Mouse (Mus musculus) retina, postnatal 7 days (tissue): ENCODE measurements around the gene Ppp1r18.

ENCODE experiments used
- DNase-seq: peaks from one replicate; pipeline ENCODE4 v3.0.0-alpha.2; 2012; ENCODE audit warnings: low read depth, low spot score

The Ppp1r18 gene

GRCm38 (mm10) chr17:35865481-35866280, at the start of gene Ppp1r18:
Gene Ppp1r18 (plus strand): TSS chr17:35865593.
- DNase-seq: no peak

DNA sequence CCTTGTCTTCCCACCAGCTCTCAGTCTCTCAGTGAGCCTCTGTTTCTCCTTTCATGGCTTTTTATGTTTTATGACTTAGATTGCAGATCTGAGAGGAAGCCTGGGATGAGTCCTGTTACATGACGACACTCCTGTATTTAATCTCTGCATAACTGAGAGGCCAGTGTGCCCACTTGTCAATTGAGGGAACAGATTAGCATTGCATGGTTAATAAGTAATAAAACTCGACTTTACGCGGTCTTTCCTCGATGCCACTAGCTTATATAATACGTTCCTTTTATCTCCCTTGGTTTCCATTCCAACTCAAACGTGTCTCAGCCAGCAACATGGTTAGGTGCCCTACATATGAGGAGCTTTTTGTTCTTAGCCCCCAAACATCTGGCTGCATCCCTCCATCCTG, 49.6 kb upstream of the Ppp1r18 start:
- DNase-seq: no peak

- DNase-seq: no peak
These were observed 48.7 kb upstream of the Ppp1r18 start for GRCm38 (mm10) chr17:35816686-35817085.

DNA sequence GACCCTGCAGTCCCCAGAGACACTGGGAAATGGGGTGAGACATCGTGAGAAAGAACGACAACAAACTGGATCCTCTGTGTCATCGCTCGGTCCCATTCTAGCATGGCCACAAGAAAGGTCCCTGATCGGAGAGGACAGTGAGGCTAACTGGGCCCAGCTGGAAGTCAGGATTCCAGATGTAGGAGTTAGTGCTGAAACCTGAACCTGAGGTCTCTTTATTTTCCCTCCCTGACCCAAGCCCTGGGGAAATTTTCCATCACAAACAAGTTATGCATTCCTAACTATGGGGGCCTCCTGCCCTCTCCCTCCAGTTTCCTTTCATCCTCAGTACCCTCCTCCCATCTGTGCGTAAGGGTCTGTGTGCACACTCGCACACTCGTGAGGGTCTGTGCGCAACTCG, 48.2 kb upstream of the Ppp1r18 start:
- no peak for DNase-seq

DNA sequence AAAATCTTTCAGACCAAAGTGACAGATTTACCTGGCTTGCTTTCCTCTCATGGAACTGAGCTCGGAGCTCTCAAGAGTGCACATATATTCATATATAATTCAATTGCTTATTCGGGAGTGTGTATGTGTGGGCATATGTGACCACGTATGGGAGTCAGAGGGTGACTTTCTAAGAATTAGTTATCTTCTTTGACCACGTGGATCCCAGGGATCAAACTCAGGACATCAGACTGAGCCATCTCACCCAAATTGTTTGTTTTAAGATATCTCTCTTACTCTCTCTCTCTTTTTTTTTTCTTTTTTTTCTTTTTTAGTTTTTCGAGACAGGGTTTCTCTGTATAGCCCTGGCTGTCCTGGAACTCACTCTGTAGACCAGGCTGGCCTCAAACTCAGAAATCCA, 45.3 kb upstream of the Ppp1r18 start:
- DNase-seq: no peak

DNA sequence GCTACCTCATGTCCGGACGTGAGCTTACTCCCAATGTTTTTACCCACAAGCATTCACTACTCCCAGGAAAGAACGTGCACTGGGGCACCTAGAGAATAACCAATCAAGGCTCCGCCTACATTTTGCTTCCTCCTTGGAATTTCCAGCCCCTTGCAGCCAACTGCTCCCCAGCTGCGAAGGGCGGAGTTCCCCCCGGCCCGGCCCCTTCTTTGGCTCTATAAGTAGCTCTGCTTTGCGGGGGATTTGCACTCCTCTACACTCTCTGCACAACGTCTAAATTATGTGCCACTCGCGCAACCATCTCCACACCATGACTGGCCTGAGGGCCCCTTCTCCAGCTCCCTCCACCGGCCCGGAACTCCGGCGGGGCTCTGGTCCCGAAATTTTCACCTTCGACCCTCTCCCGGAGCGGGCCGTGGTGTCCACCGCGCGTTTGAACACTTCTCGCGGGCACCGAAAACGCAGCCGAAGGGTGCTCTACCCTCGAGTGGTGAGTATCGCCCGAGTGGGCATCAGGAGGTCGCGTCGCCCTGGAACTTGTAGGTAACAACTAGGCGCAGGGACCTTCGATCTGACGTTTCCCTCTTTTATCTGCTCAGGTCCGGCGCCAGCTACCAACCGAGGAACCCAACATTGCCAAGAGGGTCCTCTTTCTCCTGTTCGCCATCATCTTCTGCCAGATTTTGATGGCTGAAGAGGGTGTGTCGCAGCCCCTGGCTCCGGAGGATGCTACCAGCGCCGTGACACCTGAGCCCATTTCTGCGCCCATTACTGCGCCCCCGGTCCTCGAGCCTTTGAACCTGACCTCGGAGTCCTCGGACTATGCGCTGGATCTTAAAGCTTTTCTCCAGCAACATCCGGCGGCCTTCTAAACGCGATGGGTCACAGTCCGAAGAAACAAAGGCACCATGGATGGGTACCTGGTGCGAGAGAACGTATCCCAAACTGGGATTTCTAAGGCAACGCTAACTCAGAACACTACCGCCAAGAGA, 43.7 kb upstream of the Ppp1r18 start, which contains the start of gene Ier3:
Gene Ier3, plus strand, starts transcription at position 246 of the 992 bp plus-strand sequence.
- no peak for DNase-seq

DNA sequence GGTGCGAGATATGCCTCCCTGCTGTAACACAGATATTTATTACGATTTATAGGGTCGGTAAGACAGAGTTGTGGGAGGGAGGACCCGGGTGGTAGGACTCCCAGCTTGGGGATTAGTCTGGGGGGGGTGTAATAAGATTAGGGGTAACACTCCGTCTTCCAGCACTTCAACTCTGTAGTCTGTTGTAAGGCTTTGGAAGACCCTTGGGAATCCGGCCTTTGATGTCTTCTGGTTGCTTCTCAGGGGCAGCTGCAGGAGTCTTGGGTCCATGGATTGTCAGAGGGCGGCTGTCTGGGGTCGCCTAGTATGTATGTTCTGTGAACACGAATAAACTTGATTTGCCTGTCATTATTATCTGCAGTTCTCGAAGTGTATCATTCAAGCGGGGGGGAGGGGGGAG, 42.8 kb upstream of the Ppp1r18 start:
- DNase-seq: no peak

- peak; percentile 73 for DNase-seq
These were observed 42.1 kb upstream of the Ppp1r18 start, which contains the start of gene Flot1 for GRCm38 (mm10) chr17:35822964-35823937. Gene Flot1 (plus strand): TSS chr17:35823230.

DNA sequence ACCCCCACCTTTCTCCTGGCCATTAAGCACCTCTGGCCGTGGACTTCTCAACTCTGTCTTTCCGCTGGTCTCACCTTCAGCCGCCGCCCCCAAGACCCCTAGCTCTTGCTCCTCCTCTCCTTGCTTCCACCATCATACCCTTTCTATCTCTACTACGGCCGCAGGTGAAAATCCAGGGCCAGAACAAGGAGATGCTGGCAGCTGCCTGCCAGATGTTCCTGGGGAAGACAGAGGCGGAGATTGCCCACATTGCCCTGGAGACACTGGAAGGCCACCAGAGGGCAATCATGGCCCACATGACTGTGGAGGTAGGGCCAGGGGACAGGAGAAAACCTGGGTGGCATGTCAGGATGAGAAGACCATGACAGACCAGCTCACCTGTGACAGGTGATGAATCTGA, 41.0 kb upstream of the Ppp1r18 start:
- DNase-seq: no peak

DNA sequence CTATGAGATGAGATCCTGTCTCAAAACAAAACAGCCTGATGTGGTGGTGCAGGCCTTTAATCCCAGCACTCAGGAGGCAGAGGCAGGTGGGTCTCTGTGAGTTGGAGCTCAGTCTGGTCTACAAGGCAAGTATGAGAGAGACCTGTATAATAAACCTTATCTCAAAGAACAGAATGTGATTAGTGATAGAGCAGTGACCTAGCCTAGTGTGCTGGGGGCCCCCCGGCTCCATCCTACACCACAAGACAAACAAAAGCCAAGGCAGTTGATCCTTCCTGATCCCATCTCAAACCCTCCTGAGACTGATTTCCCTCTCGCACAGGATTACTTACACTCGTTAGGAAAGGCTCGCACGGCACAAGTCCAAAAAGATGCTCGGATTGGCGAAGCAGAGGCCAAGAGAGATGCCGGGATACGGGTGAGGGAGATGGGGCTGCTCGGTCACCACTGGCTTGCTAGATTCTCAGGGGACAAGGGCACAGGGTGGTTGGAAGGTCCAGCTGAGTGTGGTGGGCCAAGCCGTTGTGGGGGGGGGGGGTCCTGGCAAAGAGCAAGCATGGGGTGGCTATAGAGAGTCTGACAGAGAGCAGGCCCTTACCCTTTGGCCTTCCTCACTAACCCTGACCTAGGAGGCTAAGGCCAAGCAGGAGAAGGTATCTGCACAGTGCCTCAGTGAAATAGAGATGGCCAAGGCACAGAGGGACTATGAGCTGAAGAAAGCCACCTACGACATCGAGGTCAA, 40.1 kb upstream of the Ppp1r18 start:
- DNase-seq: no peak

GRCm38 (mm10) chr17:35829737-35830136, 35.7 kb upstream of the Ppp1r18 start:
- peak; percentile 70 for DNase-seq

- DNase-seq: no peak
These were observed 32.8 kb upstream of the Ppp1r18 start for GRCm38 (mm10) chr17:35832400-35833238.

DNA sequence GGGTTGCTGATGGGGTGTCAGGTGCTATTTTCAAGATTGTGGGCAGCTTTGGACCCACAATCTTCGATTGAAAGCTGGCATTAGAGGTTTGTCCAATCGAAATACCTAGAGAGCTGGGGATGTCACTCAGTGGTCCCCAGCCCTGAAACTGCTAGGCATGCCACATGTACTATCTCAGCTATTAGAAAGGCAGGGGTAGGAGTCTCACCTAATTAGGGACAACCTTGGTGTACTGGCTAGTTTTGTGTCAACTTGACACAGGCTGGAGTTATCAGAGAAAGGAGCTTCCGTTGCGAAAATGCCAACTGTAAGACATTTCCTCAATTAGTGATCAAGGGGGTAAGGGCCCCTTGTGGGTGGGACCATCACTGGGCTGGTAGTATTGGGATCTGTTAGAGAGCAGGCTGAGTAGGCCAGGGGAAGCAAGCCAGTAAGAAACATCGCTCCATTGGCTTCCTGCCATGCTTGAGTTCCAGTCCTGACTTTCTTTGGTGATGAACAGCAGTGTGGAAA, 32.1 kb upstream of the Ppp1r18 start:
- DNase-seq: no peak

DNA sequence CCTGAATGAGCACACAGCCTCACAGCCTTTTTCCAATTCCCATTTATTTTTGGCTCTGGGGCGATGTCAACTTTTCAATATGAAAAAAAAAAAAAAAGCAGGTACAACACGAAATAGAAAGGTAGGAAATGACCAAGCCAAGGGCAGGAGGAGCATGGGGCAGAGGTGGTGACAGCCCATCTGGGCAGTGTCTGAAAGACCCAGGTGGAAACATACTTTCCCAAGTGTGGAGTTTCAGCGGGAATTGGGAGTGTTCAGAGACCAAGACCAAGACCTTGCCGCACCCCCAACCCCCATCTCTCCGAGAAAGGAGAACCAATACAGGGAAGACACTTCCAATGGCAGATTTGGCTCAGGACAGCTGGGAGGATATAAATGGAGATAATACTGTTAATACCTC, 31.5 kb upstream of the Ppp1r18 start:
- no peak for DNase-seq

DNA sequence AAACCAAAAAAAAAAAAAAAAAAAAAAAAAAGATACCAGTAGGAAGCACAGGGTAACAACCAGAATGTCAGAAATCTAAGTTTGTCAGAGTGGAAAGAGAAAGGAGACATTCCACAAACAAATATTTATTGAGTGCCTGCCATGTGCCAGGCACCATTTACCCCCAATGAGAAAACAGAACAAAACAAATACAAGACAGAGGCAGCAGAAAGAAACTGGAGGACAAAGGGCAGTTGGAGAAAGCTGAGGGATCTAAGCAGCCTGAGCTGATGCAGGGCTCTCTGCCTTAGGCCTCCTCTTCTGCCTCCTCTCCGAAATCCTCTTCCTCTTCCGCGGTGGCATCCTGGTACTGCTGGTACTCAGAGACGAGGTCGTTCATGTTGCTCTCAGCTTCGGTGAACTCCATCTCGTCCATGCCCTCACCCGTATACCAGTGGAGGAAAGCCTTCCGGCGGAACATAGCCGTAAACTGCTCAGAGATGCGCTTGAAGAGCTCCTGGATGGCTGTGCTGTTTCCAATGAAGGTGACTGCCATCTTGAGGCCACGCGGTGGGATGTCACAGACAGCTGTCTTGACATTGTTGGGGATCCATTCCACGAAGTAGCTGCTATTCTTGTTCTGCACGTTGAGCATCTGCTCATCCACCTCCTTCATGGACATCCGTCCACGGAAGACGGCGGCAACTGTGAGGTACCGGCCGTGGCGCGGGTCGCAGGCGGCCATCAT, 30.5 kb upstream of the Ppp1r18 start:
- no peak for DNase-seq

GRCm38 (mm10) chr17:35835424-35836140, 29.8 kb upstream of the Ppp1r18 start:
- DNase-seq: no peak

GRCm38 (mm10) chr17:35836178-35836965, 29.0 kb upstream of the Ppp1r18 start:
- peak; percentile 91 for DNase-seq
